Mouse (Mus musculus): ENCODE data around the gene Gosr1.

DNA sequence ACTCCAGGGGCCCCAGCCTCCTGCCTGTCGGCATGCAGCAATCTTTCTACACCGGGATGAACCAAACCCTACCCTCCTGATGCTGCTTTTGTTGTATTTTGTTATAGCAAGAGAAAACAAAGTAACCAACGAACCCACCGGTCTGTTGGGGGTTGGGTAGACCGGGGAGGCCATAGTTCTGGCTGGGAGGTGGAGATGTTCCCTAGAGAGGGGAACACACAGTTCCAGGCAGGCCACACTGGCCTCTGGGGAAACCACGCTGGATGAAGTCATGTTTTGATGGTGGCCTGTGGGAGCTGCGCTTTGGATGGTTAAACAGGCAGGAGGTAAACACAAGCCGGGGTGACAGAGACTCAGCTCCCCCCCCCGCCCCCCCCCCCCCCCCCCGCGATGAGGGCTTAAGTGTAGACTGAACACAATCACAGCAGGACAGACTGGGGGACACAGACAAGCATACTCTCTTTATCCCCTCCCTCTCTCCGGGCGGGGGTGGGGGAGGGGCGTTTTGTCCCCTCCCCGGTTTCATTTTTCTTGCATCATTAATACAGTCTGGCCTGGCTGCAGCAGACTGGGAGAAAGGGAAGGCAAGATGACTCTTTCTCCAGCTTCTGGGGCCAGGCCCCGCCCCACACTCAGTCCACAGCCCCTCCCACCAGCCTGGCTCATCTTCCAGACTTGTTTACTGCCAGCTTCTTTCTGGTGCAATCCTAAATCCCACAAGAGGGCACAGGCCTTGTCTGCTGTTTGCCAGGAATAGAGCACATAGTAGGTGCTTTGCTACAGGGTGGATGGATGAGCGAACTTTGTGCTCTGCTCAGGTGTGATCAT lies 53.5 kb downstream of the Gosr1 start:
- TF ChIP-seq CTCF (IDR thresholded peaks at IDR 0.05; ENCODE audit: low read depth) (no peak), EP300 (IDR thresholded peaks at IDR 0.05; ENCODE audit: low read depth) (no peak)
